Mouse (Mus musculus): Measurements from ENCODE around the gene Nlrp9c. TPM values are rescaled to one million over a fixed set of nuclear protein-coding genes. Genes with fewer than 3 reads are reported as not detected.

The Nlrp9c gene
- polyA plus RNA-seq (2012; rRNA removed), result not detected in 2 replicates

GRCm38 (mm10) chr7:26403600-26403999 is at the start of gene Nlrp9c:
TSS of gene Nlrp9c (minus strand) at chr7:26403700.

DNA sequence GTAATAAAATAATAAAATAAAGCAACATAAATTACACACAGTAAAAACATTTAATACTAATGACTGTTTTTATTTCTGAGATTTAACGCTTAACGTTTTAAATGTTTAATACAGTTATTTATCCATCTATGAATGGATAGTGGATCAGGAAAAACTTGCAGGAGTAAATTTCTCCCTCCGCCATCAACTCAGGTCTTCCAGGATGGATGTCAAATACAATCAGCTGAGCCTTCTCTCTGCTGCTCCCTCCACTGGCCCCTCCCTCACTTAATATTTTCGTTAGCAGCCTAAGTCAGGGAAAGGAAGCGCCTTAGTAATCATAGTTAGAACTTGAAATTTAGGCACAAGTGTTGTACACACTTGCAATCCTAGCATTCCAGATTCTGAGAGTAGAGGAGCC is 31.3 kb upstream of the Nlrp9c start, which contains the start of gene Nlrp4a:
Nlrp4a (plus strand) TSS at position 301 of the 400 bp plus-strand sequence.

GRCm38 (mm10) chr7:26306926-26307325 is 96.6 kb downstream of the Nlrp9c start, which contains the start of gene Cyp2a4:
TSS of gene Cyp2a4 (plus strand) at chr7:26307169.

Other genes starting within 250 kb of the Nlrp9c start
- 6.3 and 7.7 TPM in 2 replicates for gene Cyp2b9, start 230.3 kb downstream of the Nlrp9c start, polyA plus RNA-seq (2012; rRNA removed)
- gene Vmn1r184, start 143.4 kb downstream of the Nlrp9c start, polyA plus RNA-seq (2012; rRNA removed), result 0.01 TPM in 1 of 2 replicates, not detected in the other
- gene Cyp2a4, start 96.5 kb downstream of the Nlrp9c start, polyA plus RNA-seq (2012; rRNA removed), result 8.8 and 10.5 TPM in 2 replicates
- not detected in 2 replicates for gene Nlrp4a, start 31.4 kb upstream of the Nlrp9c start, polyA plus RNA-seq (2012; rRNA removed)
- not detected in 2 replicates for gene Nlrp9a, start 131.3 kb upstream of the Nlrp9c start, polyA plus RNA-seq (2012; rRNA removed)
- gene Vmn1r185, start 214.8 kb upstream of the Nlrp9c start, polyA plus RNA-seq (2012; rRNA removed), result not detected in 2 replicates